Mouse (Mus musculus): ENCODE measurements around the gene Gm13278.
"Not testable (repeated sequence)": the region's sequence is repeated elsewhere in the genome, so short reads cannot be mapped to it uniquely, and the experiment has no call there.

- TF ChIP-seq CTCF (IDR thresholded peaks at IDR 0.05; ENCODE audit: extremely low read depth, insufficient read depth, insufficient read length, insufficient replicate concordance); POLR2A (IDR thresholded peaks at IDR 0.05; ENCODE audit: low read depth, low read length): not testable (repeated sequence)
These were observed 5.7 kb downstream of the Gm13278 start, which contains the start of gene Gm13279 for GRCm38 (mm10) chr4:88797097-88797496.

Measured in spleen, adult 2 months (tissue).